Mouse (Mus musculus): Measurements from ENCODE around the gene Strip1. TPM values are rescaled to one million over a fixed set of nuclear protein-coding genes. Genes with fewer than 3 reads are reported as not detected.

Strip1 gene
- polyA plus RNA-seq, 1 experiment from 2014 or later = 92.2 TPM

- Histone ChIP-seq H3K27me3 (ENCODE audit: control insufficient read depth, insufficient read depth, low read length) (no peaks in the 10 kb centered on the region), H3K27ac (ENCODE audit: low read depth, low read length) (no peak overlapping the region), H3K4me1 (replicated peaks; ENCODE audit: control insufficient read depth, insufficient read depth, low read length) (no peaks in the 10 kb centered on the region), H3K9me3 (ENCODE audit: control insufficient read depth, low read length) (no peaks in the 10 kb centered on the region), H3K9ac (ENCODE audit: low read length) (no peak overlapping the region), H3K4me2 (ENCODE audit: low read depth, low read length, severe bottlenecking) (no peak overlapping the region), H3K4me3 (ENCODE audit: low read depth, low read length) (no peak overlapping the region), H3K36me3 (ENCODE audit: control insufficient read depth, insufficient read depth, low read length) (peaks cover 26% of the 10 kb centered on the region)
- WGBS = 93% methylated on average over 7 of the region's 7 CpGs
- ATAC-seq (replicated peaks; ENCODE audit: low FRiP score) (no peak), DNase-seq (ENCODE audit: low spot score) (no peak)
Measured at GRCm38 (mm10) chr3:107622537-107622936, 9.0 kb downstream of the Strip1 start.

GRCm38 (mm10) chr3:107621286-107622075, 10.0 kb downstream of the Strip1 start:
- 92% methylated on average over 21 of the region's 21 CpGs for WGBS
- Histone ChIP-seq H3K4me2 (ENCODE audit: low read depth, low read length, severe bottlenecking) (no peak overlapping the region), H3K9ac (ENCODE audit: low read length) (no peak overlapping the region), H3K27me3 (ENCODE audit: control insufficient read depth, insufficient read depth, low read length) (no peaks in the 10 kb centered on the region), H3K4me3 (ENCODE audit: low read depth, low read length) (no peak overlapping the region), H3K27ac (ENCODE audit: low read depth, low read length) (no peak overlapping the region), H3K4me1 (replicated peaks; ENCODE audit: control insufficient read depth, insufficient read depth, low read length) (no peaks in the 10 kb centered on the region), H3K9me3 (ENCODE audit: control insufficient read depth, low read length) (no peaks in the 10 kb centered on the region), H3K36me3 (ENCODE audit: control insufficient read depth, insufficient read depth, low read length) (peaks cover 30% of the 10 kb centered on the region)
- no peak for DNase-seq (ENCODE audit: low spot score)
- ATAC-seq (replicated peaks; ENCODE audit: low FRiP score) = no peak

GRCm38 (mm10) chr3:107619911-107620310, 11.6 kb downstream of the Strip1 start:
- H3K27me3 ChIP-seq (ENCODE audit: control insufficient read depth, insufficient read depth, low read length) = no peaks in the 10 kb centered on the region
- H3K4me2 ChIP-seq (ENCODE audit: low read depth, low read length, severe bottlenecking) = no peak overlapping the region
- DNase-seq (ENCODE audit: low spot score) (no peak), ATAC-seq (replicated peaks; ENCODE audit: low FRiP score) (no peak)
- peaks cover 31% of the 10 kb centered on the region for H3K36me3 ChIP-seq (ENCODE audit: control insufficient read depth, insufficient read depth, low read length)
- H3K4me1 ChIP-seq (replicated peaks; ENCODE audit: control insufficient read depth, insufficient read depth, low read length) = no peaks in the 10 kb centered on the region
- H3K27ac ChIP-seq (ENCODE audit: low read depth, low read length) = no peak overlapping the region
- 88% methylated on average over 6 of the region's 6 CpGs for WGBS
- H3K4me3 ChIP-seq (ENCODE audit: low read depth, low read length) = no peak overlapping the region
- H3K9me3 ChIP-seq (ENCODE audit: control insufficient read depth, low read length) = no peaks in the 10 kb centered on the region
- H3K9ac ChIP-seq (ENCODE audit: low read length) = no peak overlapping the region

- Histone ChIP-seq H3K4me1 (replicated peaks; ENCODE audit: control insufficient read depth, insufficient read depth, low read length) (no peaks in the 10 kb centered on the region), H3K36me3 (ENCODE audit: control insufficient read depth, insufficient read depth, low read length) (peaks cover 31% of the 10 kb centered on the region), H3K9me3 (ENCODE audit: control insufficient read depth, low read length) (no peaks in the 10 kb centered on the region), H3K4me2 (ENCODE audit: low read depth, low read length, severe bottlenecking) (no peak overlapping the region), H3K27me3 (ENCODE audit: control insufficient read depth, insufficient read depth, low read length) (no peaks in the 10 kb centered on the region), H3K4me3 (ENCODE audit: low read depth, low read length) (no peak overlapping the region), H3K9ac (ENCODE audit: low read length) (no peak overlapping the region), H3K27ac (ENCODE audit: low read depth, low read length) (no peak overlapping the region)
- ATAC-seq (replicated peaks; ENCODE audit: low FRiP score) (no peak), DNase-seq (ENCODE audit: low spot score) (no peak)
- WGBS = 94% methylated on average over 3 of the region's 3 CpGs
Measured at GRCm38 (mm10) chr3:107617800-107618199, 13.7 kb downstream of the Strip1 start.

- no peaks in the 10 kb centered on the region for H3K9me3 ChIP-seq (ENCODE audit: control insufficient read depth, low read length)
- no peak overlapping the region for H3K4me2 ChIP-seq (ENCODE audit: low read depth, low read length, severe bottlenecking)
- H3K4me3 ChIP-seq (ENCODE audit: low read depth, low read length) = no peak overlapping the region
- DNase-seq (ENCODE audit: low spot score) (peak; percentile 82), ATAC-seq (replicated peaks; ENCODE audit: low FRiP score) (peak; percentile 65)
- no peak overlapping the region for H3K9ac ChIP-seq (ENCODE audit: low read length)
- peaks cover 29% of the 10 kb centered on the region for H3K36me3 ChIP-seq (ENCODE audit: control insufficient read depth, insufficient read depth, low read length)
- 89% methylated on average over 11 of the region's 11 CpGs for WGBS
- H3K27me3 ChIP-seq (ENCODE audit: control insufficient read depth, insufficient read depth, low read length) = no peaks in the 10 kb centered on the region
- H3K27ac ChIP-seq (ENCODE audit: low read depth, low read length) = no peak overlapping the region
- no peaks in the 10 kb centered on the region for H3K4me1 ChIP-seq (replicated peaks; ENCODE audit: control insufficient read depth, insufficient read depth, low read length)
Measured at GRCm38 (mm10) chr3:107612902-107613525, 18.5 kb downstream of the Strip1 start.

- H3K27ac ChIP-seq (ENCODE audit: low read depth, low read length) = no peak overlapping the region
- no peak overlapping the region for H3K4me3 ChIP-seq (ENCODE audit: low read depth, low read length)
- ATAC-seq (replicated peaks; ENCODE audit: low FRiP score) = no peak
- no peak overlapping the region for H3K4me2 ChIP-seq (ENCODE audit: low read depth, low read length, severe bottlenecking)
- no peaks in the 10 kb centered on the region for H3K27me3 ChIP-seq (ENCODE audit: control insufficient read depth, insufficient read depth, low read length)
- no peaks in the 10 kb centered on the region for H3K9me3 ChIP-seq (ENCODE audit: control insufficient read depth, low read length)
- peaks cover 21% of the 10 kb centered on the region; the same call in 1 of the 2 replicates for H3K36me3 ChIP-seq (ENCODE audit: control insufficient read depth, insufficient read depth, low read length)
- no peak overlapping the region for H3K9ac ChIP-seq (ENCODE audit: low read length)
- no peak for DNase-seq (ENCODE audit: low spot score)
- WGBS = 76% methylated on average over 4 of the region's 4 CpGs
- no peaks in the 10 kb centered on the region for H3K4me1 ChIP-seq (replicated peaks; ENCODE audit: control insufficient read depth, insufficient read depth, low read length)
Measured at GRCm38 (mm10) chr3:107611394-107611793, 20.1 kb downstream of the Strip1 start.

GRCm38 (mm10) chr3:107609376-107609775, 22.1 kb downstream of the Strip1 start:
- DNase-seq (ENCODE audit: low spot score) (no peak), ATAC-seq (replicated peaks; ENCODE audit: low FRiP score) (no peak)
- Histone ChIP-seq H3K27ac (ENCODE audit: low read depth, low read length) (no peak overlapping the region), H3K27me3 (ENCODE audit: control insufficient read depth, insufficient read depth, low read length) (no peaks in the 10 kb centered on the region), H3K4me2 (ENCODE audit: low read depth, low read length, severe bottlenecking) (no peak overlapping the region), H3K9ac (ENCODE audit: low read length) (no peak overlapping the region), H3K4me3 (ENCODE audit: low read depth, low read length) (no peak overlapping the region), H3K9me3 (ENCODE audit: control insufficient read depth, low read length) (no peaks in the 10 kb centered on the region), H3K4me1 (replicated peaks; ENCODE audit: control insufficient read depth, insufficient read depth, low read length) (no peaks in the 10 kb centered on the region), H3K36me3 (ENCODE audit: control insufficient read depth, insufficient read depth, low read length) (peaks cover 11% of the 10 kb centered on the region; the same call in 1 of the 2 replicates)
- WGBS = 61% methylated on average over 3 of the region's 3 CpGs

- no peaks in the 10 kb centered on the region for H3K4me1 ChIP-seq (replicated peaks; ENCODE audit: control insufficient read depth, insufficient read depth, low read length)
- 80% methylated on average over 4 of the region's 4 CpGs for WGBS
- peaks cover 6% of the 10 kb centered on the region; the same call in 1 of the 2 replicates for H3K36me3 ChIP-seq (ENCODE audit: control insufficient read depth, insufficient read depth, low read length)
Measured at GRCm38 (mm10) chr3:107608808-107609207, 22.7 kb downstream of the Strip1 start.

More at GRCm38 (mm10) chr3:107608808-107609207, 22.7 kb downstream of the Strip1 start:
- DNase-seq (ENCODE audit: low spot score) = no peak
- Histone ChIP-seq H3K27ac (ENCODE audit: low read depth, low read length) (no peak overlapping the region), H3K9ac (ENCODE audit: low read length) (no peak overlapping the region), H3K27me3 (ENCODE audit: control insufficient read depth, insufficient read depth, low read length) (no peaks in the 10 kb centered on the region), H3K4me2 (ENCODE audit: low read depth, low read length, severe bottlenecking) (no peak overlapping the region), H3K4me3 (ENCODE audit: low read depth, low read length) (no peak overlapping the region), H3K9me3 (ENCODE audit: control insufficient read depth, low read length) (no peaks in the 10 kb centered on the region)
- ATAC-seq (replicated peaks; ENCODE audit: low FRiP score) = no peak

Data from forebrain, embryonic 11.5 days (tissue).